Mouse (Mus musculus): Measurements from ENCODE around the gene Ccdc33.

DNA sequence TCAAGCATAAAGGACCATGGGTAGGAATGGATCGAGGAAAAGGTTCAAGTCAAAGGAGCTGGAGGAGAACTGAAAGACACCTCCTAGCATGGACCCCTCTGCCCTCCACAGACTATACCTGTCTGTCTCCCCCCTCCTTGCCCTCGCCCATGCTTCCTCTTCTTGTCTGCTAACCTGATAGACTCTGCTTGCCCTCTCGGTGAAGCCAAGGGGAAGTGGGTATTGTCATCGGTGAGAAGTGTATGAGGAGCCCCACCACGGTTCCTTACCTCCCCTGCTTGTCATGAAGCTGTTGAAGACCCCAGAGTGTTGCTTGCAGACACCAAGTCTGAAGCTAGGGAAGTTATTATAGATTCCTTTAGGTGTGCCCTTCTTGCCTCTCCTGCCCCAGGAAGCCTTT is 41.7 kb upstream of the Ccdc33 start:
- TF ChIP-seq CTCF (IDR thresholded peaks at IDR 0.05; ENCODE audit: insufficient read depth, low read length): no peak
- no peak for TF ChIP-seq POLR2A (IDR thresholded peaks at IDR 0.05; ENCODE audit: borderline replicate concordance, extremely low read depth, low read depth, low read length)
